Mouse (Mus musculus) MEL (cell line): ENCODE measurements around the gene Lmx1a. TPM values are rescaled to one million over a fixed set of nuclear protein-coding genes. Genes with fewer than 3 reads are reported as not detected.

Experiments
- DNase-seq: peaks from one replicate; pipeline ENCODE4 v3.0.0; 2011; ENCODE audit warnings: low read depth, low spot score
- H3K27ac ChIP-seq: 2 replicates; pipeline ENCODE4 v1.5.1; 2012; ENCODE audit warnings: low read depth, mild to moderate bottlenecking, control low read depth, low read length, moderate library complexity; ENCODE audit not compliant: control insufficient read depth
- H3K27me3 ChIP-seq, 2 experiments: fragments of 150-350 bp in 1 of 2; sonication (generic) in 1 of 2; 2 replicates each; pipeline ENCODE4 v1.6.1; 2012; ENCODE audit warnings: low read length in 2 of 2, mild to moderate bottlenecking in 2 of 2, improper control_type of control experiment in 1 of 2, moderate library complexity in 1 of 2; ENCODE audit not compliant: insufficient read depth in 2 of 2, control insufficient read depth in 1 of 2
- H3K36me3 ChIP-seq, 2 experiments: 2 replicates each; pipeline ENCODE4 v1.6.1; 2012 to 2014; ENCODE audit warnings: low read length in 2 of 2, improper control_type of control experiment in 1 of 2, inconsistent platforms in 1 of 2, mild to moderate bottlenecking in 1 of 2; ENCODE audit not compliant: insufficient read depth in 2 of 2, control insufficient read depth in 1 of 2
- H3K4me1 ChIP-seq, 2 experiments: fragments of 150-350 bp in 1 of 2; sonication (generic) in 1 of 2; 2 replicates each; pipeline ENCODE4 v1.6.1; 2012; ENCODE audit warnings: low read length in 2 of 2, improper control_type of control experiment in 1 of 2, mild to moderate bottlenecking in 1 of 2; ENCODE audit not compliant: insufficient read depth in 2 of 2, control insufficient read depth in 1 of 2
- H3K4me3 ChIP-seq, 2 experiments: fragments of 150-350 bp in 1 of 2; sonication (generic) in 1 of 2; 2 replicates each; pipeline ENCODE4 v1.5.1; 2012; ENCODE audit warnings: low read depth in 2 of 2, low read length in 2 of 2, mild to moderate bottlenecking in 2 of 2, moderate library complexity in 2 of 2, control low read depth in 1 of 2, improper control_type of control experiment in 1 of 2; ENCODE audit not compliant: control insufficient read depth in 1 of 2, insufficient read depth in 1 of 2
- H3K79me2 ChIP-seq: 2 replicates; pipeline ENCODE4 v1.6.1; 2012; ENCODE audit warnings: mild to moderate bottlenecking, low read length, moderate library complexity; ENCODE audit not compliant: control insufficient read depth, poor library complexity, insufficient read depth
- H3K9ac ChIP-seq: 2 replicates; pipeline ENCODE4 v1.6.1; 2012; ENCODE audit warnings: low read depth, mild to moderate bottlenecking, control low read depth, low read length, moderate library complexity; ENCODE audit not compliant: control insufficient read depth, poor library complexity, severe bottlenecking
- H3K9me3 ChIP-seq: fragments of 150-350 bp; sonication (generic); replicated peaks from 2 replicates; pipeline ENCODE4 v1.6.1; 2012; ENCODE audit warnings: mild to moderate bottlenecking, low read length, improper control_type of control experiment, moderate library complexity; ENCODE audit not compliant: insufficient read depth
- BHLHE40 ChIP-seq: IDR thresholded peaks from 2 replicates; pipeline ENCODE4 v1.6.1; 2012; ENCODE audit warnings: low read depth, mild to moderate bottlenecking, inconsistent platforms, low read length, improper control_type of control experiment, borderline replicate concordance
- CHD1 ChIP-seq: IDR thresholded peaks from 2 replicates; pipeline ENCODE4 v1.6.1; 2012; ENCODE audit warnings: low read depth, mild to moderate bottlenecking, inconsistent platforms, low read length, improper control_type of control experiment
- CHD2 ChIP-seq: IDR thresholded peaks from 2 replicates; pipeline ENCODE4 v1.6.1; 2011; ENCODE audit warnings: low read length, improper control_type of control experiment
- CTCF ChIP-seq, 3 experiments: IDR thresholded peaks in 2 of 3; conservative IDR thresholded peaks in 1 of 3; 2 replicates each; pipeline ENCODE4 v1.5.1; 2011 to 2012; ENCODE audit warnings: low read length in 3 of 3, low read depth in 2 of 3, mild to moderate bottlenecking in 2 of 3, improper control_type of control experiment in 1 of 3, inconsistent platforms in 1 of 3, mixed read lengths in 1 of 3, moderate library complexity in 1 of 3; ENCODE audit not compliant: control insufficient read depth in 1 of 3, insufficient read depth in 1 of 3, poor library complexity in 1 of 3, severe bottlenecking in 1 of 3
- E2F4 ChIP-seq: IDR thresholded peaks from 2 replicates; pipeline ENCODE4 v1.6.1; 2011; ENCODE audit warnings: low read depth, low read length, improper control_type of control experiment, borderline replicate concordance
- EP300 ChIP-seq, 2 experiments: IDR thresholded peaks; 2 replicates each; pipeline ENCODE4 v1.6.1; 2011; ENCODE audit warnings: improper control_type of control experiment in 2 of 2, low read length in 2 of 2, low read depth in 1 of 2, mild to moderate bottlenecking in 1 of 2
- JUND ChIP-seq: IDR thresholded peaks from 2 replicates; pipeline ENCODE4 v1.6.1; 2011; ENCODE audit warnings: low read depth, mild to moderate bottlenecking, improper control_type of control experiment, low read length
- KAT2A ChIP-seq: conservative IDR thresholded peaks from 2 replicates; pipeline ENCODE4 v1.6.1; 2012; ENCODE audit warnings: low read depth, low read length, improper control_type of control experiment, inconsistent platforms
- MAFK ChIP-seq: IDR thresholded peaks from 2 replicates; pipeline ENCODE4 v1.6.1; 2011; ENCODE audit warnings: low read depth, mild to moderate bottlenecking, low read length, improper control_type of control experiment, borderline replicate concordance
- MEF2A ChIP-seq: IDR thresholded peaks from 2 replicates; pipeline ENCODE4 v1.6.1; 2014; ENCODE audit warnings: low read depth, mild to moderate bottlenecking, inconsistent platforms, low read length, improper control_type of control experiment; ENCODE audit not compliant: poor library complexity, insufficient replicate concordance, severe bottlenecking; ENCODE audit errors: extremely low read depth
- MXI1 ChIP-seq: IDR thresholded peaks from 2 replicates; pipeline ENCODE4 v1.6.1; 2011; ENCODE audit warnings: mild to moderate bottlenecking, low read depth, low read length, improper control_type of control experiment
- MYB ChIP-seq: IDR thresholded peaks from 2 replicates; pipeline ENCODE4 v1.6.1; 2011; ENCODE audit warnings: mild to moderate bottlenecking, low read depth, low read length, improper control_type of control experiment
- MYC ChIP-seq: IDR thresholded peaks from 2 replicates; pipeline ENCODE4 v1.6.1; 2011; ENCODE audit warnings: low read depth, mild to moderate bottlenecking, low read length, improper control_type of control experiment, moderate library complexity
- NELFE ChIP-seq: IDR thresholded peaks from 2 replicates; pipeline ENCODE4 v1.6.1; 2011; ENCODE audit warnings: low read depth, low read length, improper control_type of control experiment
- NRF1 ChIP-seq: IDR thresholded peaks from 2 replicates; pipeline ENCODE4 v1.6.1; 2014; ENCODE audit warnings: low read depth, mild to moderate bottlenecking, inconsistent platforms, low read length, improper control_type of control experiment, moderate library complexity; ENCODE audit not compliant: poor library complexity, insufficient read depth, severe bottlenecking
- RAD21 ChIP-seq: IDR thresholded peaks from 2 replicates; pipeline ENCODE4 v1.6.1; 2011; ENCODE audit warnings: mild to moderate bottlenecking, low read depth, low read length, improper control_type of control experiment
- RCOR1 ChIP-seq: IDR thresholded peaks from 2 replicates; pipeline ENCODE4 v1.6.1; 2012; ENCODE audit warnings: low read depth, mild to moderate bottlenecking, inconsistent platforms, low read length, improper control_type of control experiment
- SIN3A ChIP-seq: IDR thresholded peaks from 2 replicates; pipeline ENCODE4 v1.6.1; 2012; ENCODE audit warnings: low read length, improper control_type of control experiment, inconsistent platforms
- SMC3 ChIP-seq: IDR thresholded peaks from 2 replicates; pipeline ENCODE4 v1.6.1; 2011; ENCODE audit warnings: low read depth, low read length, improper control_type of control experiment
- TAL1 ChIP-seq: IDR thresholded peaks from 2 replicates; pipeline ENCODE4 v1.6.1; 2012; ENCODE audit warnings: mild to moderate bottlenecking, inconsistent platforms, low read length, moderate library complexity, mixed read lengths
- UBTF ChIP-seq: IDR thresholded peaks from 2 replicates; pipeline ENCODE4 v1.6.1; 2012; ENCODE audit warnings: low read depth, mild to moderate bottlenecking, inconsistent platforms, low read length, improper control_type of control experiment, moderate library complexity, borderline replicate concordance; ENCODE audit not compliant: insufficient read depth
- ZC3H11A ChIP-seq: IDR thresholded peaks from 2 replicates; pipeline ENCODE4 v1.6.1; 2012; ENCODE audit warnings: low read depth, mild to moderate bottlenecking, inconsistent platforms, low read length, improper control_type of control experiment
- ZKSCAN1 ChIP-seq: IDR thresholded peaks from 2 replicates; pipeline ENCODE4 v1.6.1; 2012; ENCODE audit warnings: low read depth, mild to moderate bottlenecking, inconsistent platforms, low read length, improper control_type of control experiment, moderate library complexity
- ZMIZ1 ChIP-seq: IDR thresholded peaks from 2 replicates; pipeline ENCODE4 v1.6.1; 2012; ENCODE audit warnings: low read depth, mild to moderate bottlenecking, inconsistent platforms, low read length, improper control_type of control experiment, moderate library complexity
- polyA plus RNA-seq, 2 experiments: library from polyadenylated mRNA; stranded (reverse) in 1 of 2; unstranded in 1 of 2; fragments of >175 nt in 1 of 2; fragments of >200 nt in 1 of 2; gene quantifications; 2 replicates each; pipeline versions ENCODE4 v1.2.1 to v1.2.4; 2012; ENCODE audit warnings: low replicate concordance in 2 of 2, low read depth in 1 of 2; ENCODE audit not compliant: insufficient read length in 2 of 2, insufficient read depth in 1 of 2, missing spikeins in 1 of 2
- total RNA-seq: library from RNA; depleted of rRNA; stranded (reverse); fragments of 300-350 nt; gene quantifications from 2 replicates; pipeline ENCODE4 v1.2.3, GENCODE M21; 2012

Lmx1a gene
- total and polyA plus RNA-seq, 3 experiments, result not detected

- Histone ChIP-seq H3K9me3 (no peaks in the 10 kb centered on the region), H3K27me3 (no peaks in the 10 kb centered on the region), H3K27ac (no peak overlapping the region), H3K9ac (no peak overlapping the region), H3K4me1 (no peaks in the 10 kb centered on the region), H3K79me2 (no peaks in the 10 kb centered on the region), H3K36me3 (no peaks in the 10 kb centered on the region)
- no peak for TF ChIP-seq E2F4
- TF ChIP-seq CTCF (IDR thresholded peaks at IDR 0.05 in 2 of 3, conservative IDR thresholded peaks at IDR 0.05 in 1 of 3; ENCODE audit: control insufficient read depth in 1 of 3, insufficient read depth in 1 of 3, low read depth in 2 of 3, low read length in 3 of 3, poor library complexity in 1 of 3, severe bottlenecking in 1 of 3), result no peak
- no peak for TF ChIP-seq KAT2A
- no peak for TF ChIP-seq BHLHE40
- TF ChIP-seq CHD1, result no peak
- no peak for TF ChIP-seq ZMIZ1
- no peak for TF ChIP-seq MEF2A
- no peak for TF ChIP-seq MXI1
- no peak for TF ChIP-seq SMC3
- TF ChIP-seq ZKSCAN1, result no peak
- no peak for TF ChIP-seq ZC3H11A
- TF ChIP-seq UBTF, result no peak
- no peak for TF ChIP-seq RCOR1
- TF ChIP-seq, all 39 proteins: peak for 0
- no peak for DNase-seq
- no peak overlapping the region for H3K4me3 ChIP-seq
Observed at GRCm38 (mm10) chr1:167660521-167661101, 28.4 kb upstream of the Lmx1a start.

GRCm38 (mm10) chr1:167661123-167661522 lies 27.9 kb upstream of the Lmx1a start:
- Histone ChIP-seq H3K4me3 (no peak overlapping the region), H3K27ac (no peak overlapping the region), H3K9me3 (no peaks in the 10 kb centered on the region), H3K36me3 (no peaks in the 10 kb centered on the region), H3K27me3 (no peaks in the 10 kb centered on the region), H3K4me1 (no peaks in the 10 kb centered on the region), H3K79me2 (no peaks in the 10 kb centered on the region), H3K9ac (no peak overlapping the region)
- DNase-seq, result no peak
- TF ChIP-seq KAT2A, result no peak
- TF ChIP-seq RAD21, result no peak
- no peak for TF ChIP-seq MAFK
- TF ChIP-seq EP300 (IDR thresholded peaks at IDR 0.05; ENCODE audit: low read depth in 1 of 2, low read length in 2 of 2), result no peak
- no peak for TF ChIP-seq SIN3A
- TF ChIP-seq NELFE, result no peak
- no peak for TF ChIP-seq SMC3
- TF ChIP-seq NRF1, result no peak
- TF ChIP-seq TAL1, result no peak
- no peak for TF ChIP-seq MYB
- TF ChIP-seq JUND, result no peak
- TF ChIP-seq CHD2, result no peak
- no peak for TF ChIP-seq MYC
- TF ChIP-seq E2F4, result no peak
